Comparison of ENCODE assay signal across 8 mouse cellular contexts in the genomic region with DNA sequence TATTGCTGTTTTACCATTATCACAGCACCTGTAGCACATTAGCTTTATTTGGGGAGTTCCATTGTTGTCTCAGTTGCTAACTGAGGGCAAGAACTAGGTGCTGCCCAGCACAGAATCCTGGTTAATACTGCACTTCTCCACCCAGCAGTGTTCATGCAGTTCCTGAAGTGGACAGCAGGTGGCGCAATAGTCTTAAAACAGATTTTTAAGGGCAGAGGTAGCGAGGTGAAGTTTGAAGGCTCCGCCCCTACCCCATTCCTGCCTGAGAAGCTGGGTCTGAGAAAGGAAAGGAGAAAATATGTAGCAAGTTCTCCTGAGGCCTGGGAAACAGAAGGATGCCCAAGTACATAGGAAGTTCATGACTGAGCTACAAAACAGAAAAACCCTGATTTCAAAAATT. TPM values are rescaled to one million over a fixed set of nuclear protein-coding genes. Genes with fewer than 3 reads are reported as not detected.
DNase-seq lines count a peak whose midpoint lies in the region; ATAC-seq lines count a peak whose summit lies in the region.

No protein-coding gene starts in this region.

- DNase-seq in A20 (ENCODE audit: low read depth, low spot score) (peak; percentile 75), WW6 (ENCODE audit: low read depth, low spot score) (peak; percentile 54)
- peak; percentile 91 to 95 for DNase-seq in cerebellum, postnatal 25 days
- peak; percentile 74 to 76 for DNase-seq in gastrocnemius, adult 8-10 months (ENCODE audit: low spot score in 2 of 2)
- peak; percentile 95 for DNase-seq in kidney, adult 9 months
- DNase-seq in liver, embryonic 13.5 days = peak; percentile 62
- DNase-seq in testis, postnatal 14 days (ENCODE audit: low spot score) = peak; percentile 78

- H3K4me1 ChIP-seq in liver, embryonic 13.5 days (replicated peaks) = peaks cover 25% of the 10 kb centered on the region
- peaks cover 8% of the 10 kb centered on the region for H3K4me1 ChIP-seq in neural tube, embryonic 14.5 days (ENCODE audit: control insufficient read depth, insufficient read depth, low read length)

- H3K9me3 ChIP-seq in liver, embryonic 13.5 days (replicated peaks) = no peaks in the 10 kb centered on the region; the same call in 1 of the 2 replicates
- no peaks in the 10 kb centered on the region for H3K9me3 ChIP-seq in neural tube, embryonic 14.5 days (ENCODE audit: control insufficient read depth, low read length)

- no peak for ATAC-seq in liver, embryonic 13.5 days (ENCODE audit: low read depth)
- ATAC-seq in neural tube, embryonic 14.5 days (ENCODE audit: low read depth) = peak; percentile 11; the same call in 1 of the 2 replicates

- H3K9ac ChIP-seq in liver, embryonic 13.5 days = no peak overlapping the region
- no peak overlapping the region for H3K9ac ChIP-seq in neural tube, embryonic 14.5 days (replicated peaks; ENCODE audit: low read depth, low read length)

- peaks cover 17% of the 10 kb centered on the region for H3K27me3 ChIP-seq in liver, embryonic 13.5 days
- H3K27me3 ChIP-seq in neural tube, embryonic 14.5 days (ENCODE audit: control insufficient read depth, insufficient read depth, low read length) = no peaks in the 10 kb centered on the region

- no peak overlapping the region for H3K4me2 ChIP-seq in liver, embryonic 13.5 days
- H3K4me2 ChIP-seq in neural tube, embryonic 14.5 days (ENCODE audit: low read depth, low read length) = no peak overlapping the region

- H3K27ac ChIP-seq in liver, embryonic 13.5 days = no peak overlapping the region
- H3K27ac ChIP-seq in neural tube, embryonic 14.5 days (ENCODE audit: low read depth, low read length) = no peak overlapping the region

- H3K4me3 ChIP-seq in liver, embryonic 13.5 days (replicated peaks) = no peak overlapping the region
- no peak overlapping the region for H3K4me3 ChIP-seq in neural tube, embryonic 14.5 days (ENCODE audit: low read depth, low read length)

- 1% methylated on average over 3 of the region's 3 CpGs for WGBS in liver, embryonic 13.5 days (ENCODE audit: insufficient replicate concordance)
- WGBS in neural tube, embryonic 14.5 days = 0% methylated on average over 3 of the region's 3 CpGs

- no peaks in the 10 kb centered on the region for H3K36me3 ChIP-seq in liver, embryonic 13.5 days
- H3K36me3 ChIP-seq in neural tube, embryonic 14.5 days (ENCODE audit: control insufficient read depth, insufficient read depth, low read length) = no peaks in the 10 kb centered on the region

RNA-seq across cellular contexts. Expression of gene Dgkz, which starts 11.9 kb away (rescaled TPM):
- 10 to 100 TPM; 24.7 to 39.3 (median 28.4) TPM for total RNA-seq in gastrocnemius, adult 8-10 months (2022)
- 24.7 and 28.0 TPM in 2 replicates for polyA plus RNA-seq in liver, embryonic 13.5 days (2015; fragmentation: Nextera tagmentation; extraction: Ambion mirVana)
- 36.7 and 51.1 TPM in 2 replicates for polyA plus RNA-seq in neural tube, embryonic 14.5 days (2014; fragmentation: Nextera tagmentation; extraction: Ambion mirVana)

RNA-seq across cellular contexts. Expression of gene Creb3l1, which starts 36.8 kb away (rescaled TPM):
- total RNA-seq in gastrocnemius, adult 8-10 months (2022) = 1 to 10 TPM in 3 of 4 experiments, under 1 TPM in 1; 0.41 to 2.1 (median 1.4) TPM
- 1.1 and 1.4 TPM in 2 replicates for polyA plus RNA-seq in liver, embryonic 13.5 days (2015; fragmentation: Nextera tagmentation; extraction: Ambion mirVana)
- 1.2 and 4.5 TPM in 2 replicates for polyA plus RNA-seq in neural tube, embryonic 14.5 days (2014; fragmentation: Nextera tagmentation; extraction: Ambion mirVana)

RNA-seq across cellular contexts. Expression of gene Gm9821, which starts 42.0 kb away (rescaled TPM):
- not detected for total RNA-seq in gastrocnemius, adult 8-10 months (2022)
- 0.80 and 0.89 TPM in 2 replicates for polyA plus RNA-seq in liver, embryonic 13.5 days (2015; fragmentation: Nextera tagmentation; extraction: Ambion mirVana)
- polyA plus RNA-seq in neural tube, embryonic 14.5 days (2014; fragmentation: Nextera tagmentation; extraction: Ambion mirVana) = 0.33 TPM in 2 replicates

RNA-seq across cellular contexts. Expression of gene Mdk, which starts 55.4 kb away (rescaled TPM):
- under 1 TPM in 3 of 4 experiments, not detected in 1; 0.44 to 0.46 (median 0.45) TPM for total RNA-seq in gastrocnemius, adult 8-10 months (2022)
- 50.1 and 52.2 TPM in 2 replicates for polyA plus RNA-seq in liver, embryonic 13.5 days (2015; fragmentation: Nextera tagmentation; extraction: Ambion mirVana)
- 93.6 and 155 TPM in 2 replicates for polyA plus RNA-seq in neural tube, embryonic 14.5 days (2014; fragmentation: Nextera tagmentation; extraction: Ambion mirVana)
